Mouse (Mus musculus): Measurements from ENCODE around the gene Phlpp1.

DNA sequence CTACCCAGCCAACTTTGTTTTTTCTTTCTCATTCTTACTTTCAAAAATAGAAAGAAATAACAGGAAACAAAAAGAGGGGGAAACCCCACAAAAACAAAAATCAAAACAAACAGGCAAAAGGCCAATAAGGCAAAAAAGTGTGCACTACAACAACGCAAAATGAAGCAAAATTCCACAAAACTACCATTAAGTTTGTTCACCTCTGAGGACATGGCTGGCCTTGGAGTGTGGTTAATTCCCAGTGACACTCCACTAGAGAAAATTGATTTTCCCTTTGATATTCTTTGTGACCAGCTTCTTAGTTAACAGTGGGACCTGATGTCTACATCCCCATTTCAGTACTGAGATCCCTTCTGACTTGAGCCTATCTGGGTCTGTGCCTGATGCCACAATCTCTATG, 202.1 kb downstream of the Phlpp1 start:
- TF ChIP-seq CTCF (IDR thresholded peaks at IDR 0.05; ENCODE audit: low read depth, low read length) (no peak), POLR2A (IDR thresholded peaks at IDR 0.05; ENCODE audit: borderline replicate concordance, low read depth, low read length) (no peak)

Data from bone marrow macrophage, adult 2 months (primary cell).